Mouse (Mus musculus): ENCODE results near the gene Ncoa1.
"Not testable (repeated sequence)": the region's sequence is repeated elsewhere in the genome, so short reads cannot be mapped to it uniquely, and the experiment has no call there.

Ncoa1 gene

GRCm38 (mm10) chr12:4313824-4314223 is 163.2 kb downstream of the Ncoa1 start:
- no peak for DNase-seq (ENCODE audit: low spot score in 2 of 2)

GRCm38 (mm10) chr12:4306712-4307313 is 170.2 kb downstream of the Ncoa1 start:
- DNase-seq (ENCODE audit: low spot score in 2 of 2), result no peak

GRCm38 (mm10) chr12:4299300-4299699 is 177.7 kb downstream of the Ncoa1 start:
- DNase-seq (ENCODE audit: low spot score in 2 of 2), result no peak

GRCm38 (mm10) chr12:4298626-4299025 is 178.4 kb downstream of the Ncoa1 start:
- DNase-seq (ENCODE audit: low spot score in 2 of 2), result no peak

- DNase-seq (ENCODE audit: low spot score in 2 of 2), result no peak
These were observed 181.1 kb downstream of the Ncoa1 start for GRCm38 (mm10) chr12:4295881-4296280.

GRCm38 (mm10) chr12:4295281-4295680 is 181.7 kb downstream of the Ncoa1 start:
- DNase-seq (ENCODE audit: low spot score in 2 of 2), result no peak

GRCm38 (mm10) chr12:4293813-4294212 is 183.2 kb downstream of the Ncoa1 start:
- no peak for DNase-seq (ENCODE audit: low spot score in 2 of 2)

GRCm38 (mm10) chr12:4285186-4285585 is 191.8 kb downstream of the Ncoa1 start:
- DNase-seq (ENCODE audit: low spot score in 2 of 2), result no peak

GRCm38 (mm10) chr12:4279878-4280277 is 197.1 kb downstream of the Ncoa1 start:
- DNase-seq (ENCODE audit: low spot score in 2 of 2), result no peak

GRCm38 (mm10) chr12:4278978-4279755 is 197.8 kb downstream of the Ncoa1 start:
- DNase-seq (ENCODE audit: low spot score in 2 of 2), result no peak

GRCm38 (mm10) chr12:4271078-4271477 is 205.9 kb downstream of the Ncoa1 start:
- no peak for DNase-seq (ENCODE audit: low spot score in 2 of 2)

GRCm38 (mm10) chr12:4267765-4268164 is 209.2 kb downstream of the Ncoa1 start:
- DNase-seq (ENCODE audit: low spot score in 2 of 2), result no peak

GRCm38 (mm10) chr12:4252742-4253655 is 224.0 kb downstream of the Ncoa1 start:
- no peak for DNase-seq (ENCODE audit: low spot score in 2 of 2)

GRCm38 (mm10) chr12:4249786-4250185 is 227.2 kb downstream of the Ncoa1 start:
- DNase-seq (ENCODE audit: low spot score in 2 of 2), result no peak

GRCm38 (mm10) chr12:4245742-4246141 is 231.2 kb downstream of the Ncoa1 start:
- DNase-seq (ENCODE audit: low spot score in 2 of 2), result no peak

GRCm38 (mm10) chr12:4243805-4244204 is 233.2 kb downstream of the Ncoa1 start:
- no peak for DNase-seq (ENCODE audit: low spot score in 2 of 2)

GRCm38 (mm10) chr12:4240281-4240680 is 236.7 kb downstream of the Ncoa1 start:
- not testable (repeated sequence) for DNase-seq (ENCODE audit: low spot score in 2 of 2)

GRCm38 (mm10) chr12:4237481-4237880 is 239.5 kb downstream of the Ncoa1 start:
- no peak for DNase-seq (ENCODE audit: low spot score in 2 of 2)

- DNase-seq (ENCODE audit: low spot score in 2 of 2), result peak; percentile 72 to 88
These were observed 243.1 kb downstream of the Ncoa1 start, which contains the start of the genes Ptrhd1 and Cenpo for GRCm38 (mm10) chr12:4233572-4234508. Gene Ptrhd1 (plus strand): TSS chr12:4234027. Gene Cenpo (minus strand): TSS chr12:4234294.

GRCm38 (mm10) chr12:4232777-4233176 is 244.2 kb downstream of the Ncoa1 start:
- no peak for DNase-seq (ENCODE audit: low spot score in 2 of 2)

- no peak for DNase-seq (ENCODE audit: low spot score in 2 of 2)
These were observed 246.8 kb downstream of the Ncoa1 start for GRCm38 (mm10) chr12:4230156-4230555.

All from cerebellum, postnatal 4 days (tissue).